Mouse (Mus musculus) urinary bladder, postnatal 36 days (tissue): ENCODE measurements around the gene Ccdc34.

ENCODE experiments used
- DNase-seq, 2 experiments: peaks; one replicate each; pipeline ENCODE4 v3.0.0; 2022; ENCODE audit warnings: low spot score in 2 of 2, mixed read lengths in 1 of 2

Ccdc34 gene

GRCm38 (mm10) chr2:109995061-109995460 is 22.6 kb upstream of the Ccdc34 start:
- no peak for DNase-seq

- DNase-seq: no peak
Measured at GRCm38 (mm10) chr2:109996411-109996810, 21.2 kb upstream of the Ccdc34 start.

- no peak for DNase-seq
Measured at GRCm38 (mm10) chr2:110004668-110005067, 12.9 kb upstream of the Ccdc34 start.

GRCm38 (mm10) chr2:110005164-110005563 is 12.5 kb upstream of the Ccdc34 start:
- DNase-seq: no peak

- no peak for DNase-seq
Measured at GRCm38 (mm10) chr2:110005596-110006239, 11.9 kb upstream of the Ccdc34 start.

- no peak for DNase-seq
Measured at GRCm38 (mm10) chr2:110007423-110008267, 10.0 kb upstream of the Ccdc34 start.

- no peak for DNase-seq
Measured at GRCm38 (mm10) chr2:110009449-110009848, 8.2 kb upstream of the Ccdc34 start.

- DNase-seq: peak in 1 of 2 experiments; percentile 10
Measured at GRCm38 (mm10) chr2:110012184-110012725, 5.4 kb upstream of the Ccdc34 start.

- no peak for DNase-seq
Measured at GRCm38 (mm10) chr2:110017087-110017486, 530 bp upstream of the Ccdc34 start.

- DNase-seq: no peak
Measured at GRCm38 (mm10) chr2:110019656-110020055, 2.0 kb downstream of the Ccdc34 start.

- DNase-seq: no peak
Measured at GRCm38 (mm10) chr2:110020430-110020829, 2.8 kb downstream of the Ccdc34 start.

GRCm38 (mm10) chr2:110036265-110036664 is 18.6 kb downstream of the Ccdc34 start:
- DNase-seq: no peak

- DNase-seq: no peak
Measured at GRCm38 (mm10) chr2:110036665-110037064, 19.0 kb downstream of the Ccdc34 start.

- no peak for DNase-seq
Measured at GRCm38 (mm10) chr2:110037221-110037620, 19.6 kb downstream of the Ccdc34 start.

GRCm38 (mm10) chr2:110038341-110038740 is 20.7 kb downstream of the Ccdc34 start:
- no peak for DNase-seq

GRCm38 (mm10) chr2:110042861-110043760 is 25.5 kb downstream of the Ccdc34 start:
- no peak for DNase-seq

GRCm38 (mm10) chr2:110058424-110058823 is 40.8 kb downstream of the Ccdc34 start:
- no peak for DNase-seq

GRCm38 (mm10) chr2:110063131-110063530 is 45.5 kb downstream of the Ccdc34 start:
- DNase-seq: no peak

- DNase-seq: no peak
Measured at GRCm38 (mm10) chr2:110068916-110069315, 51.3 kb downstream of the Ccdc34 start.

- DNase-seq: no peak
Measured at GRCm38 (mm10) chr2:110073023-110073422, 55.4 kb downstream of the Ccdc34 start.

- DNase-seq: no peak
Measured at GRCm38 (mm10) chr2:110074646-110075452, 57.2 kb downstream of the Ccdc34 start.
